Mouse (Mus musculus) limb, embryonic 15.5 days (tissue): ENCODE data around the gene Kremen1. TPM values are rescaled to one million over a fixed set of nuclear protein-coding genes. Genes with fewer than 3 reads are reported as not detected.

Experiments used
- ATAC-seq: fragments of 200-750 bp; cut with Nextera tagmentation; 2 replicates; pipeline ENCODE4 v1.8.0; 2017; ENCODE audit warnings: low read depth, moderate TSS enrichment; ENCODE audit not compliant: insufficient number of reproducible peaks, low FRiP score, low TSS enrichment
- H3K27ac ChIP-seq: fragments of 300-500 bp; sonication (generic); 2 replicates; pipeline ENCODE4 v1.5.1; 2015; ENCODE audit warnings: moderate library complexity, mild to moderate bottlenecking, inconsistent platforms
- H3K27me3 ChIP-seq: fragments of 300-500 bp; sonication (generic); 2 replicates; pipeline ENCODE4 v1.6.1; 2015; ENCODE audit warnings: inconsistent platforms
- H3K36me3 ChIP-seq: fragments of 300-500 bp; sonication (generic); 2 replicates; pipeline ENCODE4 v1.6.1; 2015; ENCODE audit warnings: inconsistent platforms
- H3K4me1 ChIP-seq: fragments of 300-500 bp; sonication (generic); 2 replicates; pipeline ENCODE4 v1.6.1; 2015; ENCODE audit warnings: inconsistent platforms
- H3K4me2 ChIP-seq: fragments of 300-500 bp; sonication (generic); 2 replicates; pipeline ENCODE4 v1.6.1; 2015; ENCODE audit warnings: mild to moderate bottlenecking, inconsistent platforms
- H3K4me3 ChIP-seq: fragments of 300-500 bp; sonication (generic); 2 replicates; pipeline ENCODE4 v1.5.1; 2015; ENCODE audit warnings: mild to moderate bottlenecking, inconsistent platforms
- H3K9ac ChIP-seq: fragments of 300-500 bp; sonication (generic); 2 replicates; pipeline ENCODE4 v1.6.1; 2015; ENCODE audit warnings: inconsistent platforms
- H3K9me3 ChIP-seq: fragments of 300-500 bp; sonication (generic); 2 replicates; pipeline ENCODE4 v1.6.1; 2016; ENCODE audit warnings: inconsistent platforms
- WGBS: fragments of 180-500 bp; shearing (Covaris S2); methylation state at CpG from one replicate; pipeline ENCODE4 v1.1.7; 2015; 5-methylcytosine and 5-hydroxymethylcytosine counted together
- polyA plus RNA-seq: library from polyadenylated mRNA; unstranded; fragments of >200 nt; fragmentation: Nextera tagmentation; extraction: Ambion mirVana; gene quantifications from 2 replicates; pipeline ENCODE4 v1.2.1, GENCODE M21; 2015

Gene Kremen1
- polyA plus RNA-seq, 1 experiment from 2014 or later = 37.6 TPM

GRCm38 (mm10) chr11:5260942-5261459 is 357 bp downstream of the Kremen1 start:
- peak; percentile 23 for ATAC-seq
- Histone ChIP-seq H3K4me1 (peaks cover 29% of the 10 kb centered on the region), H3K9ac (peak overlapping the region; percentile 92), H3K27ac (peak overlapping the region; percentile 82), H3K4me2 (peak overlapping the region; percentile 79), H3K27me3 (no peaks in the 10 kb centered on the region), H3K4me3 (peak overlapping the region; percentile 92), H3K9me3 (no peaks in the 10 kb centered on the region), H3K36me3 (no peaks in the 10 kb centered on the region)
- under 1% methylated on average over 42 of the region's 42 CpGs for WGBS

DNA sequence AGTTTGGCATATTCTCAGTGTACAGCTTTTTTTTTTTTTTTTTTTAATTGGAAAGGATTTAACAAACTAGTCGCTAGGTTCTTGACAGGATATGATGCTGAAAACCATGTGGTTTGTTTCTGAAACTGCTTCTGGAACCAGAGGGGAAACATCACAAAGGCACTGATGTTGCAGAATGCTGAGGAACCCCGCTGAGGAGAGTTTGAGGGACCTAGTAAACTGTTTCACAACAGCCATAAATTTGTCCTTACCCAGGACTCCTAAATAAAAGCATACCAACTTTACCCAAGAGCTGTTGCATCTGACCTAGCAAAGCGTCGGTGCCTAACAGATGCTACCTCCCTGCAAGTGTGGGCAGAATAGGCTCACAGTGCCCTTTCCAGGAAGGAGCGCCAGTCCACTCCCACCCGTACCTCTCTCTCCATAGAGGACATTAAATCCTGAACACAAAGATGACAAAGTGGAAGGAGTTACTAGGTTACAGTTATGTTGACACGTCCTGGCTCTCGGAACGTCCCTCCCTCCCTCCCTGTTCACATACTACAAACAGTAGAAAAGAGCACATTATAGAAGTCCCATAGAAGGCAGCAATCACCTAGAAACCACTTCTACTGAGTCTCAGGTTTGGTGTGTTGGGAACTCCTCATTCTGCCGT is 1.3 kb downstream of the Kremen1 start:
- ATAC-seq = no peak
- WGBS = 18% methylated on average over 10 of the region's 10 CpGs
- Histone ChIP-seq H3K36me3 (no peaks in the 10 kb centered on the region), H3K27ac (peak overlapping the region; percentile 50; the same call in 1 of the 2 replicates), H3K4me2 (peak overlapping the region; percentile 79), H3K27me3 (no peaks in the 10 kb centered on the region), H3K9ac (no peak overlapping the region), H3K9me3 (no peaks in the 10 kb centered on the region), H3K4me1 (peaks cover 38% of the 10 kb centered on the region), H3K4me3 (peak overlapping the region; percentile 92)

GRCm38 (mm10) chr11:5258036-5258435 is 3.3 kb downstream of the Kremen1 start:
- H3K4me2 ChIP-seq = no peak overlapping the region
- no peak overlapping the region for H3K27ac ChIP-seq
- WGBS = 97% methylated on average over 6 of the region's 6 CpGs
- H3K36me3 ChIP-seq = no peaks in the 10 kb centered on the region
- H3K4me3 ChIP-seq = no peak overlapping the region
- no peak overlapping the region for H3K9ac ChIP-seq
- peaks cover 56% of the 10 kb centered on the region for H3K4me1 ChIP-seq
- no peaks in the 10 kb centered on the region for H3K9me3 ChIP-seq
- no peak for ATAC-seq
- H3K27me3 ChIP-seq = no peaks in the 10 kb centered on the region

DNA sequence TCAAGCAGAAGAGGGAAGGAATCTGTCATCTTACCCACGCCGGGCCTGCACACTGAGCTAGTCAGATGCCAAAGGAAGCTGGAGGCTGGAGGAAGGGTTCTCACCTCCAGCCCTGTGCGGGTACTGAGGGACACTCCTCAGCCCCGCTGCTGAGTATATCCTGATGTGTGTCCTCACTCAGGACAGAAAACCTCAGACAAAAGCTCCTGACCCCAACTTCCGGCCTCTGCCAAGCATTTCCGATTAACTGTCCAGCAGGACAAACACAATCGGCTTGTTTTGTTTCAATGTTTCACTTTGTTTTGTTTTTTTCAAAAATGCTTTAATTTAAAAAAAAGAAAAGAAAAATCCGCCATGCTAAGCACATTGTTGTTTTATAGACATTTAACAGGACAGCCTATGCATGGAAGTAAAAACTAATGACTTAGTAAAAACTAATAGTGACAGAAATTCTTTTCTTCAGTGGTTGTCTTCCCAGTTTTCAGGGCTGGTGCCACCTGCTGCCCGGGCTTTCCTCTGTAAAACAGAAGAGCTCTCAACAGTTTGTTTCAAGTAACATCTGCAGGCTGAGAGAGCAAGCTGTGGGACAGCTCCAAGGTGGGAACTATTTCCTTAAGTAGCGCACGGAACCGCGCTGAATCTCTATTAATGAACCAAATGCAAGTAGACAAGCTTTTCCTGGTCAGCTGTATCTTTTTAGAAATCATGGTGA is 4.1 kb downstream of the Kremen1 start:
- Histone ChIP-seq H3K9me3 (no peaks in the 10 kb centered on the region), H3K4me1 (peaks cover 62% of the 10 kb centered on the region), H3K4me3 (no peak overlapping the region), H3K27me3 (no peaks in the 10 kb centered on the region), H3K36me3 (no peaks in the 10 kb centered on the region), H3K4me2 (no peak overlapping the region), H3K27ac (peak overlapping the region; percentile 86), H3K9ac (no peak overlapping the region)
- 64% methylated on average over 13 of the region's 13 CpGs for WGBS
- no peak for ATAC-seq

- 16% methylated on average over 9 of the region's 9 CpGs for WGBS
- peak overlapping the region; percentile 71 for H3K27ac ChIP-seq
- no peaks in the 10 kb centered on the region for H3K36me3 ChIP-seq
- H3K4me2 ChIP-seq = no peak overlapping the region
- no peak overlapping the region for H3K4me3 ChIP-seq
- H3K4me1 ChIP-seq = peaks cover 68% of the 10 kb centered on the region
- H3K9me3 ChIP-seq = no peaks in the 10 kb centered on the region
- no peak overlapping the region for H3K9ac ChIP-seq
- ATAC-seq = no peak
- no peaks in the 10 kb centered on the region for H3K27me3 ChIP-seq
These were observed 5.8 kb downstream of the Kremen1 start for GRCm38 (mm10) chr11:5255509-5256014.

DNA sequence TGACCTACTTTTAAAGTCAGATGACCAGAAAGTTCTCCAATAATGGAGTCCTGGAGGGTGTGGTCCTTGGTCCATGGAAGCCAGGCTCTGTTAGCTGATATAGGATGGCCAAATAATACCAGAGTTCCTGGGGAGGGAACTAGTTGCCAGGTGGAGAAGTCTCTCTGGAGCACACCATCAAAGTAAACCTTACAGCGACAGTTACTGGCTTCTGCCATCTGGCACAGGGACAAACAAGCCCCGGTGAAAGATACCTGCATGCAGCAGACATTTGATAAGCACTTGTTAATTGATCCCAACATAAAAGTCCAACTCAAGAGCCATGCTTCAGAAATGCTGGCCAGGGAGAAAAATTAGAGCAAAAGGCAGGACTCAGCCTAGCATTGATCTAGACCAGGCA is 7.3 kb downstream of the Kremen1 start:
- no peak for ATAC-seq
- H3K27ac ChIP-seq = no peak overlapping the region; the same call in 1 of the 2 replicates
- no peaks in the 10 kb centered on the region for H3K36me3 ChIP-seq
- H3K9ac ChIP-seq = no peak overlapping the region
- H3K9me3 ChIP-seq = no peaks in the 10 kb centered on the region
- no peak overlapping the region for H3K4me2 ChIP-seq
- H3K27me3 ChIP-seq = no peaks in the 10 kb centered on the region
- H3K4me3 ChIP-seq = no peak overlapping the region
- H3K4me1 ChIP-seq = peaks cover 58% of the 10 kb centered on the region
- WGBS = 52% methylated on average over 2 of the region's 2 CpGs

DNA sequence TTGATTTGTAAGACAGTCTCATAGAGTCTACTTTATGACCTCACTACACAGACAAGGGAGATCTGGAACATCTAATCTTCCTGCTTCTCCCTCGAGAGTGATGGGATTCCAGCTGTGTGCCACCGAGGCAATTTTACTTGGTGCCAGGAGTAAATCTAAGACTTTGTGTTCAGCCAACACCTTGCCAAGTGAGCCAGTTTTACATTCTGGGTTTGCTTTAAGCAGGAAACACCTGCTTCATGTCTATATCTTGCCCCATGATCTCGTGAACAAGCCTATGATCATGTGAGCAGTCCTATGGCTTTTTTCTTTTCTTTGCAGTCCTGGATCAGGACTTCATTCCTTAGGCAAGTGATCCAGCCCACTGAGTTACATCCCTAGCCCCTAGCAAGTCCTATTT is 7.8 kb downstream of the Kremen1 start:
- Histone ChIP-seq H3K4me1 (peaks cover 60% of the 10 kb centered on the region), H3K9me3 (no peaks in the 10 kb centered on the region), H3K4me2 (no peak overlapping the region), H3K27me3 (no peaks in the 10 kb centered on the region), H3K27ac (no peak overlapping the region), H3K4me3 (no peak overlapping the region), H3K9ac (no peak overlapping the region), H3K36me3 (no peaks in the 10 kb centered on the region)
- 40% methylated on average over 3 of the region's 3 CpGs for WGBS
- no peak for ATAC-seq

DNA sequence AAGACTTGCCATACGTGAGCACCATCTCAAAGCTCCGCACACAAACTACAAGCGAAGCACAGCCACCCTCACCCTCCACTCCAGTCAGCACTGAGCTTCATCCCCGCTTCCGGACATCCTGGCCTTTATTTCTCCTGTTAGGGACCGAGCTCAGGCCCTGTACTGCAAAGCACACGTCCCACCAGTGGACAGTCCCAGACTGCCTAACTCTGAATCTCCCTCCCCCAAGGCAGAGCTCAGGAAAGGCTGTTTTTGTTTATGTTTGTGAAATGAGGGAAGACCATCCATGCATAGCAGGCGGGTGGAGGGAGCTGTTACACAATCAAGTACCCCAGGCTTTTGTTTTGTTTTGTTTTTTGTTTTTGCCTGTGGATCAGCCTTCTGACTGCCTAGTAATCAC is 8.6 kb downstream of the Kremen1 start:
- no peak for ATAC-seq
- no peaks in the 10 kb centered on the region for H3K36me3 ChIP-seq
- no peak overlapping the region for H3K9ac ChIP-seq
- no peaks in the 10 kb centered on the region for H3K9me3 ChIP-seq
- H3K4me2 ChIP-seq = no peak overlapping the region
- H3K4me1 ChIP-seq = peaks cover 61% of the 10 kb centered on the region
- 84% methylated on average over 8 of the region's 8 CpGs for WGBS
- no peak overlapping the region for H3K27ac ChIP-seq
- H3K27me3 ChIP-seq = no peaks in the 10 kb centered on the region
- H3K4me3 ChIP-seq = no peak overlapping the region

DNA sequence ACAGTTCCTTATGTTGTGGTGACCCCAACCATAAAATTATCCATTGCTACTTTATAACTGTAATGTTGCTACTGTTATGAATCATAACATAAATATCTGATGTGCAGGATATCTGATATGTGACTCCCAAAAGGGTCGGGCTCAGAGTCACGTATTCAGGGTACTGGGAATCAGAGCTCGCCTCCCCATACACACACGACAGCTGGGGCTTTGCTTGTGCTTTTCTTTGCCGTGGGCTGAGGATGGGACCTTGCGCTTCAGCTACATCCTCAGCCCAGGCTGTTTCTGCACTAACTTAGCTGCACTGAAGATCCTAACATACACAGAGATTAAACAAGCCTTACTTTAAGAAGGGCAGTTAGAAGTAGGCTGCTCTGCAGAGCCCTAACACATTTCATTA is 10.2 kb downstream of the Kremen1 start:
- H3K4me1 ChIP-seq = peaks cover 50% of the 10 kb centered on the region
- H3K9ac ChIP-seq = no peak overlapping the region
- peak overlapping the region; percentile 51 for H3K27ac ChIP-seq
- no peak overlapping the region for H3K4me3 ChIP-seq
- no peak overlapping the region for H3K4me2 ChIP-seq
- H3K9me3 ChIP-seq = no peaks in the 10 kb centered on the region
- no peaks in the 10 kb centered on the region for H3K27me3 ChIP-seq
- WGBS = 55% methylated on average over 6 of the region's 6 CpGs
- H3K36me3 ChIP-seq = no peaks in the 10 kb centered on the region
- ATAC-seq = no peak

GRCm38 (mm10) chr11:5248200-5248599 is 13.2 kb downstream of the Kremen1 start:
- Histone ChIP-seq H3K4me1 (peaks cover 50% of the 10 kb centered on the region), H3K27ac (no peak overlapping the region), H3K36me3 (peaks cover under 1% of the 10 kb centered on the region; the same call in 1 of the 2 replicates), H3K9ac (no peak overlapping the region), H3K4me3 (no peak overlapping the region), H3K4me2 (no peak overlapping the region), H3K27me3 (no peaks in the 10 kb centered on the region), H3K9me3 (no peaks in the 10 kb centered on the region)
- no peak for ATAC-seq
- WGBS = 64% methylated on average over 2 of the region's 2 CpGs

- Histone ChIP-seq H3K4me1 (peaks cover 35% of the 10 kb centered on the region), H3K9ac (no peak overlapping the region), H3K27me3 (no peaks in the 10 kb centered on the region), H3K9me3 (no peaks in the 10 kb centered on the region), H3K4me3 (no peak overlapping the region), H3K4me2 (no peak overlapping the region; the same call in 1 of the 2 replicates), H3K27ac (peak overlapping the region; percentile 92), H3K36me3 (peaks cover 12% of the 10 kb centered on the region)
- no peak for ATAC-seq
- WGBS = 72% methylated on average over 7 of the region's 7 CpGs
These were observed 15.9 kb downstream of the Kremen1 start for GRCm38 (mm10) chr11:5245431-5245830.

- peak overlapping the region; percentile 48 for H3K4me2 ChIP-seq
- H3K4me1 ChIP-seq = peaks cover 40% of the 10 kb centered on the region
- H3K9me3 ChIP-seq = no peaks in the 10 kb centered on the region
- no peak overlapping the region for H3K9ac ChIP-seq
- 12% methylated on average over 8 of the region's 8 CpGs for WGBS
- peaks cover 12% of the 10 kb centered on the region for H3K36me3 ChIP-seq
- ATAC-seq = 0 out of 2 replicates have a peak, but pooled peaks have one; percentile 13
- peak overlapping the region; percentile 92 for H3K27ac ChIP-seq
- no peaks in the 10 kb centered on the region for H3K27me3 ChIP-seq
- peak overlapping the region; percentile 23 for H3K4me3 ChIP-seq
These were observed 16.6 kb downstream of the Kremen1 start for GRCm38 (mm10) chr11:5244749-5245130.
